Mouse (Mus musculus): ENCODE measurements around the gene Scoc. TPM values are rescaled to one million over a fixed set of nuclear protein-coding genes. Genes with fewer than 3 reads are reported as not detected.
"Not testable (repeated sequence)": the region's sequence is repeated elsewhere in the genome, so short reads cannot be mapped to it uniquely, and the experiment has no call there.

The Scoc gene
- polyA plus RNA-seq, 1 experiment from 2014 or later: 206 TPM

- WGBS: 71% methylated on average over 4 of the region's 4 CpGs
- H3K4me3 ChIP-seq (ENCODE audit: low read depth, low read length): no peak overlapping the region
- DNase-seq (ENCODE audit: low spot score) (no peak), ATAC-seq (ENCODE audit: low FRiP score) (no peak)
- H3K4me1 ChIP-seq (replicated peaks; ENCODE audit: control insufficient read depth, insufficient read depth, low read length): 0 out of 2 replicates have a peak, but pooled peaks cover 3% of the 10 kb centered on the region
- H3K9me3 ChIP-seq (ENCODE audit: control insufficient read depth, low read length): no peaks in the 10 kb centered on the region
- H3K27me3 ChIP-seq (ENCODE audit: control insufficient read depth, insufficient read depth, low read length): no peaks in the 10 kb centered on the region
- H3K4me2 ChIP-seq (replicated peaks; ENCODE audit: low read depth, low read length): no peak overlapping the region
- no peaks in the 10 kb centered on the region for H3K36me3 ChIP-seq (ENCODE audit: control insufficient read depth, insufficient read depth, low read length)
- H3K27ac ChIP-seq (ENCODE audit: low read depth, low read length): no peak overlapping the region
- no peak overlapping the region for H3K9ac ChIP-seq (ENCODE audit: low read depth, low read length)
These were observed 29.1 kb downstream of the Scoc start for GRCm38 (mm10) chr8:83429071-83429524.

GRCm38 (mm10) chr8:83428621-83429020, 29.6 kb downstream of the Scoc start:
- H3K27me3 ChIP-seq (ENCODE audit: control insufficient read depth, insufficient read depth, low read length); ATAC-seq (ENCODE audit: low FRiP score); DNase-seq (ENCODE audit: low spot score); H3K4me2 ChIP-seq (replicated peaks; ENCODE audit: low read depth, low read length); H3K27ac ChIP-seq (ENCODE audit: low read depth, low read length); H3K4me3 ChIP-seq (ENCODE audit: low read depth, low read length); H3K9ac ChIP-seq (ENCODE audit: low read depth, low read length); H3K36me3 ChIP-seq (ENCODE audit: control insufficient read depth, insufficient read depth, low read length); H3K4me1 ChIP-seq (replicated peaks; ENCODE audit: control insufficient read depth, insufficient read depth, low read length); H3K9me3 ChIP-seq (ENCODE audit: control insufficient read depth, low read length): not testable (repeated sequence)
- WGBS: 85% methylated on average over 3 of the region's 3 CpGs

DNA sequence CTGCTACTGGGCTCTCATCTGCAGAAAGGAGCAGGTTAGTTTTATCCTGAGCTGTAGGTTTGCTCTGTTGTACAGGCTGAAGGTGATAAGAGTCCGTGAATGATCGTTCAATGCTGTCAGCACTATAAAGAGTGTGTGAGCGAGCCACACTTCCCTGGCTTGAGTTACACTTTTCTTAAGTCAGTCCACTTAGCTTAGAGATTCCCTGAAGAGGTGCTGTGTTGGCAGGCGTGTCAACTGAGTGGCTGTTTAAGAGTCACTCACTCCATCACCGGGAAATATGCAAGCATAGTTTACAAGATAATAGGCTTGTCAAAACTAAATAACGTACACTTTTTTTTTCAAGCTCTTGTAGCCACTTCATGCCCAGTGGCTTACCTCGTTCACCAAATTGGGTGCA, 31.2 kb downstream of the Scoc start:
- no peak for DNase-seq (ENCODE audit: low spot score)
- Histone ChIP-seq H3K4me1 (replicated peaks; ENCODE audit: control insufficient read depth, insufficient read depth, low read length) (0 out of 2 replicates have a peak, but pooled peaks cover 3% of the 10 kb centered on the region), H3K9me3 (ENCODE audit: control insufficient read depth, low read length) (no peaks in the 10 kb centered on the region), H3K27ac (ENCODE audit: low read depth, low read length) (no peak overlapping the region), H3K4me3 (ENCODE audit: low read depth, low read length) (no peak overlapping the region), H3K36me3 (ENCODE audit: control insufficient read depth, insufficient read depth, low read length) (no peaks in the 10 kb centered on the region), H3K4me2 (replicated peaks; ENCODE audit: low read depth, low read length) (no peak overlapping the region), H3K27me3 (ENCODE audit: control insufficient read depth, insufficient read depth, low read length) (no peaks in the 10 kb centered on the region), H3K9ac (ENCODE audit: low read depth, low read length) (no peak overlapping the region)
- ATAC-seq (ENCODE audit: low FRiP score): no peak
- 83% methylated on average over 7 of the region's 7 CpGs for WGBS

DNA sequence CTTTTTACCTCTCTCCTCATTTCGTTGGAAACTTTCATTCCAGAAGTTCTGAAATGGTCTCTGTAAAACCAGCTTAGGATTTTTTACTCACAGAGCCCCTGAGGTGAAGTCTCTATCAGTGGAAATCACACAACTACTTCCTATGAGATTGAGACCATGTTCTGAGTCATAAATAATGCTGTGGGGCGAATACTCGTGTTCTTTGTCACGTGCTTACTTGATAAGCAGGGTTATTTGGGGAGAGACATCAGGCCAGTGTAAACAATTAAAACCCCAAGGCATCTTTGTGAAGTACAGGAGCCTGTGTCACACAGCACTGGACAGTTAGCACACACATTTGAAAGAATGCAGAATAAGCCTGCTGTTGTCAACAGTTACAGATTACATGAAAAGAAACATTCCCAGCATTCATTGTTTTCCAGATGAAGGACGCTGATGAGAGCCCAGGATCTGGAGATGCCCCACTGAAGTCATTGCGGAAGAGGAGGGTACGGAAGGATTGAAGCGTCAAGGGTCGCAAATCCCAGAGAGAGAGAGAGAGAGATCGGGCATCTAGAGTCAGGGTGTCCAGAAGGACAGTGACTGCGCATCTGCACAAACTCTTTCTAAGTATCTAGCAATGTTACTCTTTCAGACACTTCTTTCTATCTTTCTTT, 32.0 kb downstream of the Scoc start:
- H3K9me3 ChIP-seq (ENCODE audit: control insufficient read depth, low read length): no peaks in the 10 kb centered on the region
- H3K27ac ChIP-seq (ENCODE audit: low read depth, low read length): no peak overlapping the region
- ATAC-seq (ENCODE audit: low FRiP score) (no peak), DNase-seq (ENCODE audit: low spot score) (no peak)
- WGBS: 86% methylated on average over 11 of the region's 11 CpGs
- H3K36me3 ChIP-seq (ENCODE audit: control insufficient read depth, insufficient read depth, low read length): no peaks in the 10 kb centered on the region
- H3K27me3 ChIP-seq (ENCODE audit: control insufficient read depth, insufficient read depth, low read length): no peaks in the 10 kb centered on the region
- H3K4me1 ChIP-seq (replicated peaks; ENCODE audit: control insufficient read depth, insufficient read depth, low read length): 0 out of 2 replicates have a peak, but pooled peaks cover 3% of the 10 kb centered on the region
- no peak overlapping the region for H3K4me3 ChIP-seq (ENCODE audit: low read depth, low read length)
- H3K4me2 ChIP-seq (replicated peaks; ENCODE audit: low read depth, low read length): no peak overlapping the region
- no peak overlapping the region for H3K9ac ChIP-seq (ENCODE audit: low read depth, low read length)

GRCm38 (mm10) chr8:83425202-83425601, 33.0 kb downstream of the Scoc start:
- Histone ChIP-seq H3K9me3 (ENCODE audit: control insufficient read depth, low read length) (no peaks in the 10 kb centered on the region), H3K4me1 (replicated peaks; ENCODE audit: control insufficient read depth, insufficient read depth, low read length) (0 out of 2 replicates have a peak, but pooled peaks cover 3% of the 10 kb centered on the region), H3K27me3 (ENCODE audit: control insufficient read depth, insufficient read depth, low read length) (no peaks in the 10 kb centered on the region), H3K27ac (ENCODE audit: low read depth, low read length) (no peak overlapping the region), H3K36me3 (ENCODE audit: control insufficient read depth, insufficient read depth, low read length) (no peaks in the 10 kb centered on the region), H3K9ac (ENCODE audit: low read depth, low read length) (no peak overlapping the region), H3K4me3 (ENCODE audit: low read depth, low read length) (no peak overlapping the region), H3K4me2 (replicated peaks; ENCODE audit: low read depth, low read length) (no peak overlapping the region)
- 92% methylated on average over 6 of the region's 6 CpGs for WGBS
- no peak for DNase-seq (ENCODE audit: low spot score)
- ATAC-seq (ENCODE audit: low FRiP score): no peak

DNA sequence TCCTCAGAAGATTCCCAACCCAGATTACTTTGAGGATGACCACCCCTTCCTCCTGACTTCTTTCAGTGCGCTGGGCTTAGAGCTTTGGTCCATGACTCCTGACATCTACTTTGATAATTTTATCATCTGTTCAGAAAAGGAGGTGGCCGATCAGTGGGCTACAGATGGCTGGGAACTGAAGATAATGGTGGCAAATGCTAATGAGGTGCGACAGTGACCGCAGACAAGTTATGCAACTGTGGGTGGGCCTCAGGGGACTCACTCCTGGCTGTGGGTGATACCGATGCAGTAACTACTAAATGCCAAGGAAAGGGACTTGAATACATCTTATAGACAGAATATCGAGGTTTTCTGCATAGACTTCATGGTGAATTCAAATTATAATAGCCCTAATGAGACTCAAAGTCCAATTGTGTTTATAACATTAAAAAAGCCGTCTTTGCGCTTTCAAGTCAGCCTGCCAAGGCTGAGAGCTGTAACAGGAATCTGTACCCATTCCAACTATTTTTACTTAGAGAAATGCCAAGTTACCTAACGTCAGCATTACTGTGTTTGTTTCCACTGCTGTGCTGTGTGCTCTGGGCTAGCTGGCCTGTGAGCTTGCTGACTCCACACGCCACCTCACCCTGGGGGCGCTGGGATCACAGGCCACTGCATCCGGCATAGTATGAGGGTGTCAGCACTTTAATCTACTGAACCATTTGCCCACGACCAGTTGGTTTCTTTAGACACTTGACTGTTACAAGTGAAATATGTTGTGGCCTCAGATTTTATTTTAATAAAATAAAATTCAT, 35.0 kb downstream of the Scoc start:
- no peaks in the 10 kb centered on the region for H3K9me3 ChIP-seq (ENCODE audit: control insufficient read depth, low read length)
- no peaks in the 10 kb centered on the region for H3K27me3 ChIP-seq (ENCODE audit: control insufficient read depth, insufficient read depth, low read length)
- ATAC-seq (ENCODE audit: low FRiP score) (no peak), DNase-seq (ENCODE audit: low spot score) (no peak)
- H3K4me2 ChIP-seq (replicated peaks; ENCODE audit: low read depth, low read length): no peak overlapping the region
- H3K36me3 ChIP-seq (ENCODE audit: control insufficient read depth, insufficient read depth, low read length): no peaks in the 10 kb centered on the region
- 76% methylated on average over 13 of the region's 13 CpGs for WGBS
- no peak overlapping the region for H3K27ac ChIP-seq (ENCODE audit: low read depth, low read length)
- H3K4me1 ChIP-seq (replicated peaks; ENCODE audit: control insufficient read depth, insufficient read depth, low read length): 0 out of 2 replicates have a peak, but pooled peaks cover 3% of the 10 kb centered on the region
- H3K4me3 ChIP-seq (ENCODE audit: low read depth, low read length): no peak overlapping the region
- no peak overlapping the region for H3K9ac ChIP-seq (ENCODE audit: low read depth, low read length)

DNA sequence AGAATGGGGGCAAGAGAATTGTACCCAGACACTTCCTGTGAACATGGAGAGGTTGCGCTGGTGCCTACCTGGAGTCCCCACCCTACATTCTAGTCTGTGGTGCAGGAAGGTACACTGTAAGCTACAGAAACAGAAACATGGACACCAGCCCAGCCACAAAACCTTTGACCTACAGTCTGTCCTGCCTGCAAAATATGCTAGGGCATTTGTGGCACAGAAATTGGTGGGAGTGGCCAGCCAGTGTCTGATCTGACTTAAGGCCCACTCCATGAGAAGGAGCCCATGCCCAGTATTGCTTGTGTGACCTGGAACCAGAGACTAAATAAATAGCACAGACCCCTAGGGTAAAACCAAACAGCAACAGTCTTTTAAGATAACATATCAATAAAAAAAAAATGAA, 36.8 kb downstream of the Scoc start:
- no peaks in the 10 kb centered on the region for H3K36me3 ChIP-seq (ENCODE audit: control insufficient read depth, insufficient read depth, low read length)
- H3K27ac ChIP-seq (ENCODE audit: low read depth, low read length): no peak overlapping the region
- no peak overlapping the region for H3K4me3 ChIP-seq (ENCODE audit: low read depth, low read length)
- no peaks in the 10 kb centered on the region for H3K9me3 ChIP-seq (ENCODE audit: control insufficient read depth, low read length)
- WGBS: 100% methylated on average over 1 of the region's 1 CpGs
- 0 out of 2 replicates have a peak, but pooled peaks cover 3% of the 10 kb centered on the region for H3K4me1 ChIP-seq (replicated peaks; ENCODE audit: control insufficient read depth, insufficient read depth, low read length)
- no peak overlapping the region for H3K9ac ChIP-seq (ENCODE audit: low read depth, low read length)
- no peak overlapping the region for H3K4me2 ChIP-seq (replicated peaks; ENCODE audit: low read depth, low read length)
- H3K27me3 ChIP-seq (ENCODE audit: control insufficient read depth, insufficient read depth, low read length): no peaks in the 10 kb centered on the region
- ATAC-seq (ENCODE audit: low FRiP score) (no peak), DNase-seq (ENCODE audit: low spot score) (no peak)

GRCm38 (mm10) chr8:83418805-83419516, 39.2 kb downstream of the Scoc start:
- no peaks in the 10 kb centered on the region for H3K4me1 ChIP-seq (replicated peaks; ENCODE audit: control insufficient read depth, insufficient read depth, low read length)
- ATAC-seq (ENCODE audit: low FRiP score): no peak
- 87% methylated on average over 11 of the region's 11 CpGs for WGBS

More at GRCm38 (mm10) chr8:83418805-83419516, 39.2 kb downstream of the Scoc start:
- Histone ChIP-seq H3K4me2 (replicated peaks; ENCODE audit: low read depth, low read length) (no peak overlapping the region), H3K27ac (ENCODE audit: low read depth, low read length) (no peak overlapping the region), H3K36me3 (ENCODE audit: control insufficient read depth, insufficient read depth, low read length) (no peaks in the 10 kb centered on the region), H3K9me3 (ENCODE audit: control insufficient read depth, low read length) (no peaks in the 10 kb centered on the region), H3K27me3 (ENCODE audit: control insufficient read depth, insufficient read depth, low read length) (no peaks in the 10 kb centered on the region), H3K9ac (ENCODE audit: low read depth, low read length) (no peak overlapping the region), H3K4me3 (ENCODE audit: low read depth, low read length) (no peak overlapping the region)
- DNase-seq (ENCODE audit: low spot score): no peak

All from hindbrain, embryonic 11.5 days (tissue).